Mouse (Mus musculus): Measurements from ENCODE around the gene Sufu. TPM values are rescaled to one million over a fixed set of nuclear protein-coding genes. Genes with fewer than 3 reads are reported as not detected.
A peak's percentile ranks its signal among the peaks of the same experiment; 100 is the strongest.

The Sufu gene
- polyA plus RNA-seq, 1 experiment from 2014 or later, result 13.1 TPM

DNA sequence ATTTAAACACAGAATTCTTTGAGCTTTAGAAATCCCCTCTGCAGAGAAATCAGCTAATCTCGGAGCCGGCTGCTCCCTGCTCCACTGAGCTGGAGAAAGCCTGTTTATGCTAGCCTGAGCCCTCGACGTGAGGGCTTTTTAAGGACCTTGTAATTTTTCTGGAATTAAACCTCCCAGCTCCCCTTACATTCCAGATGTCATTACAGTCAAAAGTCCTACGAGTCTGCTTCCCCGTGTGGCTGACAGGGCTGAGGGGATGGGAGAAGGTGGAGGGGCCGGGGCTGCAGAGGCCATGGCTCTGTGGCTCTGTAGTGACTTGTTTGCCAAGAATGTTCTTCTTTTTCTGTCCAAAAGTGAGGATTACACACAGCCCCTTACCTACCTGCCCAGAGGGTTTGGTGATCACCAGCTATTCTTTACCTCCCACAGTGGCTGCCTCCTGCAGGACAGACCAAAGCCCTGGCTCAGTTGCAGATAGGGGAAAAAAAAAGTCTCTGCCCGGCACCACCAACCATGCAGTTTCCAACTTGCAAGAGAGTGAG, 133.8 kb downstream of the Sufu start:
- H3K27me3 ChIP-seq (replicated peaks; ENCODE audit: insufficient read depth, low read length), result no peaks in the 10 kb centered on the region
- H3K9ac ChIP-seq (replicated peaks; ENCODE audit: low read depth), result no peak overlapping the region
- ATAC-seq (no peak), DNase-seq (ENCODE audit: low spot score) (peak; percentile 41)
- H3K27ac ChIP-seq (ENCODE audit: low read length), result peak overlapping the region; percentile 79
- H3K4me1 ChIP-seq (ENCODE audit: insufficient read depth, low read depth, low read length), result peaks cover 46% of the 10 kb centered on the region
- no peak overlapping the region for H3K4me3 ChIP-seq (ENCODE audit: low read depth, low read length)
- H3K4me2 ChIP-seq (replicated peaks; ENCODE audit: low read depth, low read length), result peak overlapping the region; percentile 27
- H3K9me3 ChIP-seq (ENCODE audit: low read length), result no peaks in the 10 kb centered on the region
- no peak for TF ChIP-seq CTCF (IDR thresholded peaks at IDR 0.05)
- TF ChIP-seq EP300 (IDR thresholded peaks at IDR 0.05), result no peak
- H3K36me3 ChIP-seq (ENCODE audit: insufficient read depth, low read length), result no peaks in the 10 kb centered on the region
- WGBS, result 30% methylated on average over 8 of the region's 8 CpGs

DNA sequence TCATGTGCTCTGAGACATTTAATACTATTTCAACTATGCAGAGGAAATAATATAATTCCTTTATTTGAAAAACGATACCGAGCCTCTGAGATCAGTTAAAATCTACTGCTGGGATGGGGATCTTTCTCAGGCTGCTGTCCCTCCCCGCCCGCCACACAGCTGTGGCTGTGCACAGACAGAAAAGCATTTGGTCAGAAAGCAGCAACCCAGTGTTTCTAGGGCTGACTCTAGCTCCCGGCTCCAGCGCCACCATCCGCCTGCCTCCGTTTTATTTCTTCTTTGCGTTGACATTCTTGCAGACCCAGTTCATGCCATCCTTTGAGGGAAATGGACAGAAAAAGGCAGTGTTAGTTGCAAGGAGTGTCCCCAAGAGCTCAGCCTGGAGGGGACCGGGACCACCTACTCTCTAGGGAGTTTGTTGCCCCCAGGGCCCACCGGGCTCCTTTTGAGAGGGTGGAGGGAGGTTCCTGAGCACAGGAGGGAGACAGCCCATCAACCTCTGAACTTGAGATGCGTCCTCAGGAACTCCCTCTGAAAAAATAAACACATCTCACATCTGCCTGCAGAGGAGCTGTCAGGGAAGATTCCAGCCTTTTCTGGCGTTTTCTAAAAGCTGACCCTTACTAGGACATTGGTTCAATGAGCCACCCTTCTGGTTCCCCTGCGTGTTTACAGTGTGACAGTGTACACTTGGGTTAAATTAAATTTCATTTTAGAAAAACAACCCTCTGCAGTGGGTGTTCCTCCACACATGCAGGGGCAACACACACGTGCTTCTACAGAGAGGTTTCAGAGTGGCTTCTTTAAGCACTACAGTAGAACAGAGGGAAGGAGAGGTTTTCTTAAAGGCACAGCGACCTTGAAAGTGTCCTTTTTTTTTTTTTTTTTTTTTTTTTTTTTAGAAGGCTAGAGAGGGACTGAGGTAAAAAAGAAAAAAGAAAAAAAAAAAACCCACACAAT, 134.7 kb downstream of the Sufu start:
- ATAC-seq (no peak), DNase-seq (ENCODE audit: low spot score) (peak; percentile 65)
- H3K4me1 ChIP-seq (ENCODE audit: insufficient read depth, low read depth, low read length), result peaks cover 46% of the 10 kb centered on the region
- WGBS, result 18% methylated on average over 16 of the region's 16 CpGs
- TF ChIP-seq CTCF (IDR thresholded peaks at IDR 0.05) (peak; percentile 36), EP300 (IDR thresholded peaks at IDR 0.05) (no peak)
- H3K4me2 ChIP-seq (replicated peaks; ENCODE audit: low read depth, low read length), result peak overlapping the region; percentile 27
- H3K27ac ChIP-seq (ENCODE audit: low read length), result peak overlapping the region; percentile 79
- H3K4me3 ChIP-seq (ENCODE audit: low read depth, low read length), result no peak overlapping the region
- no peaks in the 10 kb centered on the region for H3K36me3 ChIP-seq (ENCODE audit: insufficient read depth, low read length)
- H3K27me3 ChIP-seq (replicated peaks; ENCODE audit: insufficient read depth, low read length), result no peaks in the 10 kb centered on the region
- no peak overlapping the region for H3K9ac ChIP-seq (replicated peaks; ENCODE audit: low read depth)
- no peaks in the 10 kb centered on the region for H3K9me3 ChIP-seq (ENCODE audit: low read length)

DNA sequence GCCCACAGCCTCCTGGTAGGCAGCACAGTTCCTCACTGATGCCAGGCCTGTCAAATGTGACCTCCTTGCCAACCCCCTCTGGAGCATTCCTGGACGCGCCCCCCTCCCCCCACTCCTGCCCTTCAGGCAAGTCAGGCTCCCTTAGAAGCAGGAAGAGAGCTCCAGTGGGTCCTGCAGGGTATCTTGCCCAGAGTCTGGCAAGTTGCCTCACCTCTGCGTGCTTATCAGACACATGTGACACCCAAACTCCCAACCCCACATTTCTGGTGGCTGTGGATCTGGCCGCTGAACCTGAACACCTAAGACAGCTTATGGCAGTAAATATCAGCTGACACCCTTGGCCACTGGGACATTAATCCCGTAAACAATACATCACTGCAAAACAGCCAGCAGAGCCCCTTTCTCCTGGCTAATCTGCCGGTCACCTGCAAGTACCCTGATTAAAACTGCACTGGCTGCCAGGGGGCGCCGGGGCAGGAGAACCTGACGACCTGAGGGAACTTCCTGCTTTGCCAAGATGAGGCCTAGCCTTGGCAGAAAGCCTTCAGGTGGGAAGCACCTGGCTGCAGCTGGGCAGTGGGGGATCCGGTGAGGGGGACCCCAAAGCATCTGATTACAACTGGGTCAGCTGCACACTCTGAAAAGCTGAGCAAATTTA, 135.5 kb downstream of the Sufu start:
- TF ChIP-seq CTCF (IDR thresholded peaks at IDR 0.05) (peak; percentile 32), EP300 (IDR thresholded peaks at IDR 0.05) (no peak)
- H3K4me1 ChIP-seq (ENCODE audit: insufficient read depth, low read depth, low read length), result peaks cover 46% of the 10 kb centered on the region
- no peak overlapping the region for H3K9ac ChIP-seq (replicated peaks; ENCODE audit: low read depth)
- no peaks in the 10 kb centered on the region for H3K27me3 ChIP-seq (replicated peaks; ENCODE audit: insufficient read depth, low read length)
- 22% methylated on average over 10 of the region's 10 CpGs for WGBS
- H3K4me3 ChIP-seq (ENCODE audit: low read depth, low read length), result no peak overlapping the region
- H3K9me3 ChIP-seq (ENCODE audit: low read length), result no peaks in the 10 kb centered on the region
- DNase-seq (ENCODE audit: low spot score), result peak; percentile 53
- ATAC-seq, result 0 out of 2 replicates have a peak, but pooled peaks have one; percentile 10
- H3K36me3 ChIP-seq (ENCODE audit: insufficient read depth, low read length), result no peaks in the 10 kb centered on the region; the same call in 1 of the 2 replicates
- H3K27ac ChIP-seq (ENCODE audit: low read length), result peak overlapping the region; percentile 71
- H3K4me2 ChIP-seq (replicated peaks; ENCODE audit: low read depth, low read length), result peak overlapping the region; percentile 27

DNA sequence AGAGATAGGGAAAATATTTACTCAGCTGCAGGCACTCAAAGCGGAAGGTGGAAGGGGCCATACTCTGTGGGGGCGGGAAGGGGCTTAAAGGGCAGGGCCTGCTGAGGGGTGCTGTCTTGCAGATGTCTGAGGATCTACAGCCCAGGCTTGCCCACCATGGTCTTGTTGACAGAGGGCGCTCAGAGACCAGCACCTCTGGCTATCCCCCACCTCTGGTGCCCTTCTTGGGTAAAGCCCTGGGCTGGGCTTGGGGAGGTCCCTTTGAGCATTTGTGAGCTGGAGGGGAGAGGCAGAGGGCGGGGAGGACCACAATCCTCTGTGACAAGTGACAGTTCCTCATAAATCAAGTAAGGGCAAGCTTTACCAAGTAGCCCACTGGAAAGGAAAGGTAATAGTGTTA, 136.4 kb downstream of the Sufu start:
- no peak overlapping the region for H3K4me2 ChIP-seq (replicated peaks; ENCODE audit: low read depth, low read length)
- DNase-seq (ENCODE audit: low spot score) (no peak), ATAC-seq (no peak)
- TF ChIP-seq EP300 (IDR thresholded peaks at IDR 0.05), result no peak
- no peak for TF ChIP-seq CTCF (IDR thresholded peaks at IDR 0.05)
- H3K27ac ChIP-seq (ENCODE audit: low read length), result peak overlapping the region; percentile 71
- no peaks in the 10 kb centered on the region for H3K27me3 ChIP-seq (replicated peaks; ENCODE audit: insufficient read depth, low read length)
- no peak overlapping the region for H3K4me3 ChIP-seq (ENCODE audit: low read depth, low read length)
- no peaks in the 10 kb centered on the region for H3K9me3 ChIP-seq (ENCODE audit: low read length)
- no peaks in the 10 kb centered on the region; the same call in 1 of the 2 replicates for H3K36me3 ChIP-seq (ENCODE audit: insufficient read depth, low read length)
- H3K9ac ChIP-seq (replicated peaks; ENCODE audit: low read depth), result no peak overlapping the region
- peaks cover 46% of the 10 kb centered on the region for H3K4me1 ChIP-seq (ENCODE audit: insufficient read depth, low read depth, low read length)
- WGBS, result 56% methylated on average over 4 of the region's 4 CpGs

DNA sequence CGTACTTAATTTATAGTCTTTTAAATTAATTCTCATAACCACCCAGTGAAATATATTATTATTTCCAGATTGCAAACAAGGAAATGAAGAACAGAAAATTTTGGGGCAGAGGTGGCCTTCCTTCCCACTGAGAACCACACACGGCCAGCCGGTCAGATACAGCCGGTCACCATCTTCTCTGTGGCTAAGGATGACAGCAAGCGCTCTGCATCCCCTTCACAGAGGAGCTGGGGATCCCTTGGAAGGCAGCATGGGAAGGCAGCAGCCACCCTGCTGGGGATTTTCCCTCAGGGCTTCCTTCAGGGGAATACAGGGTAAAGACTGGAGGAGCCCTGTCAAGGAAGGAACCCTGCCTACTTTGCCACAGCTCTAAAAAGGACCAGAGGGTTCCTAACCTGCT, 136.8 kb downstream of the Sufu start:
- no peak for TF ChIP-seq CTCF (IDR thresholded peaks at IDR 0.05)

DNA sequence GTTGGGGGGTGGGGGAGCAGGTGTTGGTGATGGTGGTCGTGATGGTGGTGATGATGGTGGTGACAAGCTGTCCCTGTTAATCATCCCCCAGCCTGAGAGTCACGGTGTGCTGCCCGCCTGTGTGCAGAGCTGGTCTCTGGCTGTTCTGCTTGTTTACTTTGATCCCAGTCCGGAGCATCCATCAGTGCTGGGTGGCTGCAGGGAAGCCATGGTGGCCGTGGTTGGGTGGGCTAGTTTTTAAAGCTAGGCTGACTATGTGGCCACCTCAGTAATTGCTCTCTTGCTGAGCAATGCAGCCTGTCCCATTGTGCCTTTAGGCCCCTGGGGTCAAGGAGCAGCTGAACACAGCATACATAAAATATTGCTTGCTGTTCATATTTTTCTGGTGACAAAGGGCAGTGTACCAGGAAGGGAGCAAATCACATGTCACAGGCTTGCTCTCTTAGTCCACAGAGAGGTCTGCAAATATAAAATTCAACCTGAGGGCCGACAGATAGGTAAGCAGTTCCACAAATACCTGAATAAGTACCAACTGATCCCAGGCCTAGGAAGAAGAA, 137.9 kb downstream of the Sufu start:
- no peak for TF ChIP-seq EP300 (IDR thresholded peaks at IDR 0.05)
- TF ChIP-seq CTCF (IDR thresholded peaks at IDR 0.05), result no peak
- H3K4me1 ChIP-seq (ENCODE audit: insufficient read depth, low read depth, low read length), result peaks cover 33% of the 10 kb centered on the region
- ATAC-seq (no peak), DNase-seq (ENCODE audit: low spot score) (no peak)
- H3K27ac ChIP-seq (ENCODE audit: low read length), result no peak overlapping the region
- H3K9me3 ChIP-seq (ENCODE audit: low read length), result no peaks in the 10 kb centered on the region
- 49% methylated on average over 6 of the region's 6 CpGs for WGBS
- no peaks in the 10 kb centered on the region; the same call in 1 of the 2 replicates for H3K36me3 ChIP-seq (ENCODE audit: insufficient read depth, low read length)
- H3K9ac ChIP-seq (replicated peaks; ENCODE audit: low read depth), result no peak overlapping the region
- H3K4me3 ChIP-seq (ENCODE audit: low read depth, low read length), result no peak overlapping the region
- H3K4me2 ChIP-seq (replicated peaks; ENCODE audit: low read depth, low read length), result no peak overlapping the region
- H3K27me3 ChIP-seq (replicated peaks; ENCODE audit: insufficient read depth, low read length), result no peaks in the 10 kb centered on the region

More for the DNA sequence above, 136.8 kb downstream of the Sufu start:
- Histone ChIP-seq H3K4me3 (ENCODE audit: low read depth, low read length) (no peak overlapping the region), H3K4me2 (replicated peaks; ENCODE audit: low read depth, low read length) (no peak overlapping the region), H3K27ac (ENCODE audit: low read length) (peak overlapping the region; percentile 43), H3K36me3 (ENCODE audit: insufficient read depth, low read length) (no peaks in the 10 kb centered on the region; the same call in 1 of the 2 replicates), H3K4me1 (ENCODE audit: insufficient read depth, low read depth, low read length) (peaks cover 42% of the 10 kb centered on the region), H3K9ac (replicated peaks; ENCODE audit: low read depth) (no peak overlapping the region), H3K27me3 (replicated peaks; ENCODE audit: insufficient read depth, low read length) (no peaks in the 10 kb centered on the region), H3K9me3 (ENCODE audit: low read length) (no peaks in the 10 kb centered on the region)
- WGBS, result 72% methylated on average over 5 of the region's 5 CpGs
- ATAC-seq, result no peak
- DNase-seq (ENCODE audit: low spot score), result no peak
